Mouse (Mus musculus) cortical plate, adult 2 months (tissue): ENCODE data around the gene Klhdc8a.

ENCODE experiments used
- CTCF ChIP-seq: fragments of 200-500 bp; IDR thresholded peaks from 2 replicates; pipeline ENCODE4 v1.5.1; 2011; ENCODE audit warnings: mild to moderate bottlenecking, control low read depth, low read length; ENCODE audit not compliant: insufficient read depth; ENCODE audit errors: extremely low read depth
- POLR2A ChIP-seq: fragments of 200-500 bp; IDR thresholded peaks from 2 replicates; pipeline ENCODE4 v1.6.1; 2011; ENCODE audit warnings: mild to moderate bottlenecking, low read length, control low read depth; ENCODE audit not compliant: insufficient read depth; ENCODE audit errors: extremely low read depth

- TF ChIP-seq CTCF: no peak
- TF ChIP-seq POLR2A: no peak
These were observed 38.1 kb upstream of the Klhdc8a start for GRCm38 (mm10) chr1:132260331-132260730.
